Mouse (Mus musculus): Measurements from ENCODE around the gene Ttbk2.
A peak's percentile ranks its signal among the peaks of the same experiment; 100 is the strongest.

The Ttbk2 gene

GRCm38 (mm10) chr2:120843990-120844389, 6.4 kb downstream of the Ttbk2 start:
- Histone ChIP-seq H3K36me3 (ENCODE audit: control insufficient read depth, insufficient read depth, low read length, poor library complexity, severe bottlenecking) (no peaks in the 10 kb centered on the region), H3K27me3 (ENCODE audit: control insufficient read depth, insufficient read depth, low read length, poor library complexity, severe bottlenecking) (no peaks in the 10 kb centered on the region)
- no peak for DNase-seq (ENCODE audit: low read depth, low spot score)

DNA sequence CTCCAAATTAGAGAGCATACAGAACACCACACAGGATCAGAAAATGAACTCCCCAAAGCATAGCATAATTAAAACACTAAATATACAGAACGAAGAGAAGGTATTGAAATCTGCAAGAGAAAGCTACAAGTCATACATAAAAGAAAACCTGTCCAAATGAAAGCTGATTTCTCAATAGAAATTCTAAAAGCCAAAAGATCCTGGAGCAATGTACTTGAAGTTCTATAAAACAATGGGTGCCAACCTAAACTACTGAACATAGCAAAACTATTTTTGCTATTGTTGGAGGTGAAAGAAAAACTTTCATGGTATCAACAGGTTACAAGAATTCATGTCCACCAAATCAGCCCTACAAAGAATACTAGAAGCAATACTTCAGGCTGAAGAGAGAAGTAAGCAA, 9.2 kb downstream of the Ttbk2 start:
- Histone ChIP-seq H3K27me3 (ENCODE audit: control insufficient read depth, insufficient read depth, low read length, poor library complexity, severe bottlenecking) (no peaks in the 10 kb centered on the region), H3K36me3 (ENCODE audit: control insufficient read depth, insufficient read depth, low read length, poor library complexity, severe bottlenecking) (no peaks in the 10 kb centered on the region)
- DNase-seq (ENCODE audit: low read depth, low spot score): no peak

- H3K36me3 ChIP-seq (ENCODE audit: control insufficient read depth, insufficient read depth, low read length, poor library complexity, severe bottlenecking): no peaks in the 10 kb centered on the region
- no peaks in the 10 kb centered on the region for H3K27me3 ChIP-seq (ENCODE audit: control insufficient read depth, insufficient read depth, low read length, poor library complexity, severe bottlenecking)
- no peak for DNase-seq (ENCODE audit: low read depth, low spot score)
Measured at GRCm38 (mm10) chr2:120835167-120835566, 15.2 kb downstream of the Ttbk2 start.

DNA sequence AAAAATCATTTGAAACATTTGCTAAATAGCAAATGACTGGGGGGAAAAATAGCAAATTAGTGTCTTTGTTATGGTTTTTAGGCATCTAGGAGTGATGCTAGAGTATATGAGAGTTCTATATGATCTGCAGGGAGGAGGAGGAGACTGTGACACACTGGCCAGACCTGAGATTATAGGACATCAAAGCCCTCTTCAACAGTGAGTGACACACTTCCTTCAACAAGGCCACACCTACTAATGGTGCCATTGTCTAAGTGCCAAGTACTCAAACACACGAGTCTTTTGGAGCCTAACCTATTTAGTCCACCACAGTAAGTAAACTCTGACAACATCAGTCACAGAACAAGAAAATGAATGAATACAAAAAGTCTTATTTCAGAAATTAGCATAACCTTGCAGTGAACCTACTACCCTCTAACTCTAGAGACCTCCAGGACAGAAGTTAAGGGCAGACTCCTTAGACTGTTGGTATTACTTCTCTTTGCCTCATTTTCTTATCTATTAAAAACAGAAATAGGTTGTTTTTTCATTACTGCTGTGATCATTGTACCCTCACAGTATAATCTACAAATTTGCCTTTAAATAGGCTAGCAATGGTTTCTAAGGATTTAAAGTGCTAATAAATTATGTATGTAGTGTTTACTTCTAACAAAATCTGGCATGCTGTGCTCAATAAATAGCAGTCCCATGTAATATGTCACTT, 23.3 kb downstream of the Ttbk2 start:
- DNase-seq (ENCODE audit: low read depth, low spot score): no peak
- no peaks in the 10 kb centered on the region for H3K36me3 ChIP-seq (ENCODE audit: control insufficient read depth, insufficient read depth, low read length, poor library complexity, severe bottlenecking)
- H3K27me3 ChIP-seq (ENCODE audit: control insufficient read depth, insufficient read depth, low read length, poor library complexity, severe bottlenecking): no peaks in the 10 kb centered on the region

GRCm38 (mm10) chr2:120770265-120770935, 80.0 kb downstream of the Ttbk2 start:
- Histone ChIP-seq H3K27me3 (ENCODE audit: control insufficient read depth, insufficient read depth, low read length, poor library complexity, severe bottlenecking) (no peaks in the 10 kb centered on the region), H3K36me3 (ENCODE audit: control insufficient read depth, insufficient read depth, low read length, poor library complexity, severe bottlenecking) (no peaks in the 10 kb centered on the region)
- DNase-seq (ENCODE audit: low read depth, low spot score): no peak

DNA sequence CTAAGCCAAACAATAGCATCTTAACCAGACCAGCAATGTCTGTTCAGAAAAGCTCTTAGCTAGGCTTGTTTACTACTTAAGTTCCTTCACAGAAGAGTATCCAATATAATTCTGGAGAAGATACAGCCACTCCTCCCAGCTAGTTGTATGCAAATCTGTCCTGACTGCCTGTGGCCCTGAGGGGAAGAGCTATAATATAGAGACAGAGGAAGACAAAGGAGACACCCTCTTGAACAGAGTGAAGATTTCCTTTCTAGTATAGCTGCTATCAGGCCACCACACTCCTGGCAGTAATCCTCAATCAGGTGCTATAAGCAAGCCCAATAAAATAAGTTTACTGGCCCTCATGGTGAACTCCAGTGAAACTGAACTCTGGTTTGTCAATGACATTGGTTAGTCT, 88.5 kb downstream of the Ttbk2 start:
- Histone ChIP-seq H3K36me3 (ENCODE audit: control insufficient read depth, insufficient read depth, low read length, poor library complexity, severe bottlenecking) (no peaks in the 10 kb centered on the region), H3K27me3 (ENCODE audit: control insufficient read depth, insufficient read depth, low read length, poor library complexity, severe bottlenecking) (no peaks in the 10 kb centered on the region)
- no peak for DNase-seq (ENCODE audit: low read depth, low spot score)

- no peaks in the 10 kb centered on the region for H3K27me3 ChIP-seq (ENCODE audit: control insufficient read depth, insufficient read depth, low read length, poor library complexity, severe bottlenecking)
- DNase-seq (ENCODE audit: low read depth, low spot score): no peak
- no peaks in the 10 kb centered on the region for H3K36me3 ChIP-seq (ENCODE audit: control insufficient read depth, insufficient read depth, low read length, poor library complexity, severe bottlenecking)
Measured at GRCm38 (mm10) chr2:120748041-120748440, 102.4 kb downstream of the Ttbk2 start.

DNA sequence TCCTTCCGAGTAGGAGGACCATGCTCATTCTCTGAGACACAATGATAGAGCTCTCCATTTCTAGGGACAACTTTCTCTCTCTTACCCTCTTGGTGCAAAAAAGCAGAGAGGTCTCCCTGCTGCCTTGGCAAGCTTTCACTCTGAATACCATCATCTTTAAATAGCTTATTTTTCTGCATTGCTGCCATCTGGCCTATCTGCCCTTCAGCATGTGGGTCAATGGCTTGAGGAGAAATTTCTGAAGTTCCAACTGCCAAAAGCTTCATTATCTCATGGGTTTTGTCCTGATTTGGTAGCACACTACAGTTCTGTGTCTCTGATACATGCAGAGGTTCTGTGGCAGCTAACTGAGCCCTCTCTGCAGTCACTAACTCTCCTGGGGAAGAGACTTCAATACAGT, 104.9 kb downstream of the Ttbk2 start:
- no peak for DNase-seq (ENCODE audit: low read depth, low spot score)
- H3K36me3 ChIP-seq (ENCODE audit: control insufficient read depth, insufficient read depth, low read length, poor library complexity, severe bottlenecking): no peaks in the 10 kb centered on the region
- H3K27me3 ChIP-seq (ENCODE audit: control insufficient read depth, insufficient read depth, low read length, poor library complexity, severe bottlenecking): no peaks in the 10 kb centered on the region

GRCm38 (mm10) chr2:120731877-120732530, 118.4 kb downstream of the Ttbk2 start:
- DNase-seq (ENCODE audit: low read depth, low spot score): no peak
- H3K36me3 ChIP-seq (ENCODE audit: control insufficient read depth, insufficient read depth, low read length, poor library complexity, severe bottlenecking): no peaks in the 10 kb centered on the region; the same call in 1 of the 2 replicates
- H3K27me3 ChIP-seq (ENCODE audit: control insufficient read depth, insufficient read depth, low read length, poor library complexity, severe bottlenecking): no peaks in the 10 kb centered on the region

DNA sequence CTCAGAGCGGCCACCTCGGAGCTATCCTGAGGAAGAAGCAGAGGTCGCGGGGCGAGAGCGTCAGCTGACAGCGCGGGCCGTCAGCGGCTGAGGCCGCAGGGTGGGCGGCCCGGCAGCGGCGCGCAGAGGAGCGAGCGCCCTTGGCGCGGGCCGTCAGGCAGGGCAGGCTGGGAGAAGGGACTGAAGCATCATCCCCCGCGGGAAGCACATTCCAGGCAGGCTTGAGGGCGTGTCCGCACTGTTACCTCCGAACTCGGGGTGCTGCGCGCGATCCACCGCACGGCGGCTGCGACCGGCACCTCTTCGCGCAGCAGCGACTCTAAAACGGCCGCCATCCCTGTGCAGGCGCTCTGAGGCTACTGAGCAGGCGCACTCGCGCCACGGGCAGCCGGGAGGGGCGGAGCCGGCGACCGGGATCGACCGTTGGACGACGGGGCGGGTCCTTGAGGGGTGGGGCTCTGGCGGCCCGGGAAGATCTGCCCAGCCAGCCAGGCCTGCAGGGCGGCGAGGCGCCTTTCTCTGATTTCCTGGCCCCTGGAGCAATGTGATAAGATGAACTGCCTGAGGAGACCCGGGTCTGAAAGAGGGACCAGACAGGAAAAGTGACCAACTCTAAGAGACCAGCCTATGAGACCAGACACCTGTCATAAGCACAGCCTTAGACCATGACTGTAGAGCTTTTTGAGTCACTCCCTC, 119.1 kb downstream of the Ttbk2 start:
- Histone ChIP-seq H3K36me3 (ENCODE audit: control insufficient read depth, insufficient read depth, low read length, poor library complexity, severe bottlenecking) (no peaks in the 10 kb centered on the region; the same call in 1 of the 2 replicates), H3K27me3 (ENCODE audit: control insufficient read depth, insufficient read depth, low read length, poor library complexity, severe bottlenecking) (no peaks in the 10 kb centered on the region)
- DNase-seq (ENCODE audit: low read depth, low spot score): peak; percentile 94

DNA sequence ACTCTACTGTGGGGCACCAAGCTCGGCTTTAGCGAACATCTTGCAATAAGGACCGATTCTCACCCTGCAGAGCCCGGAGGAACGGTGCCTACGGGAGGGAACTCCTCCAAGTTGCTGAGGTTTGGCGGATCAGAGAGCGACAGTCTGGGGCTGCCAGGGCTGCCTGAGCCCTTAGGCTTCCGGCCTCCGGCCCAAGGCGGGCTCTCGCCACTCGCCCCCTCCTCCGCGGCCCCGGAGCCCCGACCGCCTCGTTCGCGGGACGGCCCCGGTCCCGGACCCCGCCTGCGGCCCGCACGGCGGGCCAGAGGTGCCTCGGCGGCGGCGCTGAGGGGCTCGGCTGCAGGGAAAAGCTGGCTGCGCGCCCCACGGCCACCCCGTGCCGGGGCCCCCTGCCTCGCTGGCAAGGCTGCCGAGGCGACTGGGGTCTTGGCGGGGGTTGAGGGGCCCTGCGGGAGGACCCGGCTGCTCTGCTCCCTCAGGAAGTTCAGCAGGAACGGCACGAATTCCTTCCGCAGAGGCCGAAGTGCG, 119.7 kb downstream of the Ttbk2 start:
- Histone ChIP-seq H3K27me3 (ENCODE audit: control insufficient read depth, insufficient read depth, low read length, poor library complexity, severe bottlenecking) (no peaks in the 10 kb centered on the region), H3K36me3 (ENCODE audit: control insufficient read depth, insufficient read depth, low read length, poor library complexity, severe bottlenecking) (no peaks in the 10 kb centered on the region; the same call in 1 of the 2 replicates)
- DNase-seq (ENCODE audit: low read depth, low spot score): peak; percentile 18

DNA sequence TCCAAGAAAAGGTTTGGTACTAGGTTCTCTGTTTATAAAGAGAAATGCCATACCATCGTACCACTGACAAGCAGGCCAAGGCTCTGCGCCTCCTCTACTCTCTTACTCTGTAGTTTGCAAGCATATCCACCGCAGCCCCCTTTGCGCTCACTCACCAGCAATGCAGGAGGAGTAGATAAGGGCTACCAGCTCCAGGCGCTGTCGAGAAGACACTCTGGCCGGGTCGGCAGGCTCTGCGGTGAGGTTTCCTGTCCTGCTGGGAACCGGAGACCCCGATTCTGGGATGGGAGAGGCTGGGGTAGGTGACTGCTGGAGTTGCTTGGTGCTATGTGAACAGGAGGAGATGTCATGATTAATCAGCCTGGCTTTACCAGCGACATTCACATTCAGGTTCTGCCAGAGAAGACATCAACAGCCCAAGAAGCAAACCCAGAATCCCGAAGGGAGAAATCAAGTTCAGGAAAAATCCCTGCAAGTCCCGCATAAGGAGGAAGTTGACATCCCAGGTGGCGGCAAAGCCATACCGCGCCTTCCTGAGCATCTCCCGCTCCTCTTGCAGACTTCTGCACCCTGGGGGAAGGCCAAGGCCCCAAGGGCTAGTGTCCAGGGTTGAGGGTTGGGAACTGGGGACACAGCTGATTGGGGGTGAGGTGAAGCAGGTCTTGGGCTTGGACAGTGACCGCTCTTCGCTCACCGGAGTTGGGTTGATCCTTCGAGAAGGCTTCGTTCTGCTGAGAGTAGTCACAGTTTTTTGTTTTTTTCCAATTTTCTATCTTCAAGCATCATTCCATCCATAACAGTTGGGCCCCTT, 120.4 kb downstream of the Ttbk2 start:
- H3K36me3 ChIP-seq (ENCODE audit: control insufficient read depth, insufficient read depth, low read length, poor library complexity, severe bottlenecking): peaks cover 2% of the 10 kb centered on the region; the same call in 1 of the 2 replicates
- H3K27me3 ChIP-seq (ENCODE audit: control insufficient read depth, insufficient read depth, low read length, poor library complexity, severe bottlenecking): no peaks in the 10 kb centered on the region
- DNase-seq (ENCODE audit: low read depth, low spot score): no peak

- no peak for DNase-seq (ENCODE audit: low read depth, low spot score)
- H3K27me3 ChIP-seq (ENCODE audit: control insufficient read depth, insufficient read depth, low read length, poor library complexity, severe bottlenecking): no peaks in the 10 kb centered on the region
- H3K36me3 ChIP-seq (ENCODE audit: control insufficient read depth, insufficient read depth, low read length, poor library complexity, severe bottlenecking): peaks cover 4% of the 10 kb centered on the region; the same call in 1 of the 2 replicates
Measured at GRCm38 (mm10) chr2:120724176-120724575, 126.2 kb downstream of the Ttbk2 start.

- DNase-seq (ENCODE audit: low read depth, low spot score): no peak
- Histone ChIP-seq H3K36me3 (ENCODE audit: control insufficient read depth, insufficient read depth, low read length, poor library complexity, severe bottlenecking) (peaks cover 4% of the 10 kb centered on the region; the same call in 1 of the 2 replicates), H3K27me3 (ENCODE audit: control insufficient read depth, insufficient read depth, low read length, poor library complexity, severe bottlenecking) (no peaks in the 10 kb centered on the region)
Measured at GRCm38 (mm10) chr2:120723621-120724020, 126.8 kb downstream of the Ttbk2 start.

Measured in splenic B cell, adult 2 months (primary cell).